Mouse (Mus musculus) heart, embryonic 14.5 days (tissue): ENCODE measurements at regions not wholly inside any gene's neighbourhood (a gene's known extent, or its start where the extent isn't known, plus 50 kb on each side); places are given as distances from the start of the nearest gene placed in this dataset.

ENCODE experiments used
- ATAC-seq: fragments of 200-750 bp; cut with Nextera tagmentation; 2 replicates; pipeline ENCODE4 v1.8.0; 2017; ENCODE audit warnings: low read depth, moderate TSS enrichment; ENCODE audit not compliant: insufficient number of reproducible peaks, insufficient read depth, low FRiP score
- H3K27ac ChIP-seq, 2 experiments: fragments of 200-500 bp in 1 of 2; fragments of 300-500 bp in 1 of 2; sonication (generic) in 1 of 2; replicated peaks in 1 of 2; 2 replicates each; pipeline ENCODE4 v1.5.1; 2012 to 2014; ENCODE audit warnings: low read depth in 2 of 2, low read length in 2 of 2, control low read depth in 1 of 2, mild to moderate bottlenecking in 1 of 2, mixed read lengths in 1 of 2; ENCODE audit not compliant: control insufficient read depth in 1 of 2, insufficient read depth in 1 of 2
- H3K27me3 ChIP-seq: fragments of 300-500 bp; sonication (generic); 2 replicates; pipeline ENCODE4 v1.6.1; 2014; ENCODE audit warnings: mild to moderate bottlenecking, low read length, control low read depth; ENCODE audit not compliant: control insufficient read depth, insufficient read depth
- H3K36me3 ChIP-seq: fragments of 300-500 bp; sonication (generic); 2 replicates; pipeline ENCODE4 v1.6.1; 2014; ENCODE audit warnings: mild to moderate bottlenecking, control low read depth, low read length, mixed read lengths; ENCODE audit not compliant: control insufficient read depth, insufficient read depth
- H3K4me1 ChIP-seq, 2 experiments: fragments of 200-500 bp in 1 of 2; fragments of 300-500 bp in 1 of 2; sonication (generic) in 1 of 2; 2 replicates each; pipeline ENCODE4 v1.6.1; 2012 to 2014; ENCODE audit warnings: low read length in 2 of 2, control low read depth in 1 of 2, mixed read lengths in 1 of 2; ENCODE audit not compliant: control insufficient read depth in 2 of 2, insufficient read depth in 2 of 2
- H3K4me2 ChIP-seq: fragments of 300-500 bp; sonication (generic); 2 replicates; pipeline ENCODE4 v1.6.1; 2014; ENCODE audit warnings: mild to moderate bottlenecking, low read length
- H3K4me3 ChIP-seq, 2 experiments: fragments of 200-500 bp in 1 of 2; fragments of 300-500 bp in 1 of 2; sonication (generic) in 1 of 2; 2 replicates each; pipeline ENCODE4 v1.5.1; 2012 to 2014; ENCODE audit warnings: low read length in 2 of 2, mild to moderate bottlenecking in 2 of 2, control low read depth in 1 of 2, low read depth in 1 of 2, moderate library complexity in 1 of 2; ENCODE audit not compliant: control insufficient read depth in 1 of 2, insufficient read depth in 1 of 2
- H3K9ac ChIP-seq: fragments of 300-500 bp; sonication (generic); 2 replicates; pipeline ENCODE4 v1.6.1; 2014; ENCODE audit warnings: mild to moderate bottlenecking, low read length
- H3K9me3 ChIP-seq: fragments of 300-500 bp; sonication (generic); 2 replicates; pipeline ENCODE4 v1.6.1; 2016; ENCODE audit warnings: low read length, control low read depth; ENCODE audit not compliant: control insufficient read depth
- WGBS: fragments of 180-500 bp; shearing (Covaris S2); extraction: QIAGEN DNeasy Blood & Tissue Kit; methylation state at CpG from one replicate; pipeline ENCODE4 v1.1.7; 2014; 5-methylcytosine and 5-hydroxymethylcytosine counted together

DNA sequence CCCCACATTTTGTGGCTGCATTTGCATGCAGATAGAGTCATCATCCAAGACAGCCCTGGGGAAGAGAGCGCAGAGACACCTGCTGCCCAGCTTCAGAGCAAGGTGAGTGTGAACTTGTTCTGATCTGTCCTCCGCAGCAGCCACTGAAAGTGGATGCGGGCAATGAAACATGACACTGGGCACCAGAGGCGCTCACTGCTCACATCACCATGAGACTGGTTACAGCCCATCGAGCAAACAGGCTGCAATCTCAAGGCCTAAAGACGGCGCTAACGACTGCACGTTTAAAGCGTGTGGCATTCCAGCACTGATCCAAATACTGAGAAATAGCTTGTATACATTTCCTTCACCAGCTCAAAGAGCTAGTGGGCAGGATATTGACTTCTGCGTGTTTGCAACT, 65.8 kb downstream of the Barhl2 start:
- no peak for ATAC-seq
- no peaks in the 10 kb centered on the region for H3K27me3 ChIP-seq
- H3K4me2 ChIP-seq: no peak overlapping the region
- no peaks in the 10 kb centered on the region for H3K9me3 ChIP-seq
- WGBS: 74% methylated on average over 11 of the region's 11 CpGs
- H3K9ac ChIP-seq: no peak overlapping the region
- no peaks in the 10 kb centered on the region for H3K4me1 ChIP-seq
- H3K4me3 ChIP-seq: no peak overlapping the region
- no peaks in the 10 kb centered on the region for H3K36me3 ChIP-seq
- no peak overlapping the region for H3K27ac ChIP-seq

DNA sequence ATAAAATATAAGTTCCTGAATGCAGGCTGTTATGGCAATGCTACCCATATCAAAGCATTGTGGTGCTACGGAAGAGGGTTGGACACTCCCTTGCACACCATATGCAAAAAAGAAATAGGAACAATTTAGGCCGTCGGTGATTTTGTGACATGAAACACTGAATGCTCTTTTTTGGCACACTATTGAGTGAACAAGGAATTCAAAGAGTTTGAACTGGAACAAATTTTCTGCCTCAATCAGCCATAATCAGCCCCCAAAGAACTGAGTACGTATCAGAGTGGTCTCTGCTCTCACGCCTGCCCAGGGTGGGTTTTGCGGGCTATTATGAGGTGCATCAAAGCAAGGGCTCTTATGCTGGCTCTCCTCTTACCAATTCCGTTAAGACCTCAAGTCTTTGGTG, 71.3 kb downstream of the Barhl2 start:
- Histone ChIP-seq H3K4me3 (no peak overlapping the region), H3K4me1 (no peaks in the 10 kb centered on the region), H3K4me2 (no peak overlapping the region), H3K9me3 (no peaks in the 10 kb centered on the region), H3K27ac (no peak overlapping the region), H3K9ac (no peak overlapping the region), H3K27me3 (peaks cover 4% of the 10 kb centered on the region; the same call in 1 of the 2 replicates), H3K36me3 (no peaks in the 10 kb centered on the region)
- ATAC-seq: no peak
- WGBS: 80% methylated on average over 7 of the region's 7 CpGs

DNA sequence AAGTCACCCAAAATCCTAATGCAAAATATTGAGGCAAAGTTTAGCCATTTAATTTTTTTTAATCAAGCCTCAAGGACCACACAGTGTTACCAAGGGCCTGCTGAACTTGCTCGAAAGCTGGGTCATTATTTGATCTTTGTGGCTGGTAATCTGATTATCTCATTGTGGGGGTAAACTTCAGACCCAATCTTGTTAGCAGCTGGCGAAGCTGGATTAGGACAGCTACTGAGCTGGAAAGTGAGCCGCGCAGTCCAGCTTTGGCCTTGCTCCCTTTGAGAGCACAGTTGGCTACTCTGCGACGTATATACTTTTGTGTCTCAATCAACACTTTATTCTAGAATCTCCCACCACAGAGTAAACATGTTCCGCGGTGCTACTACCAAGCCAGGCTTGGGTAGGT, 72.1 kb downstream of the Barhl2 start:
- no peak for ATAC-seq
- 52% methylated on average over 8 of the region's 8 CpGs for WGBS
- Histone ChIP-seq H3K4me1 (no peaks in the 10 kb centered on the region), H3K9me3 (no peaks in the 10 kb centered on the region), H3K36me3 (no peaks in the 10 kb centered on the region), H3K4me2 (no peak overlapping the region), H3K27ac (no peak overlapping the region), H3K27me3 (peaks cover 4% of the 10 kb centered on the region; the same call in 1 of the 2 replicates), H3K9ac (no peak overlapping the region), H3K4me3 (no peak overlapping the region)

DNA sequence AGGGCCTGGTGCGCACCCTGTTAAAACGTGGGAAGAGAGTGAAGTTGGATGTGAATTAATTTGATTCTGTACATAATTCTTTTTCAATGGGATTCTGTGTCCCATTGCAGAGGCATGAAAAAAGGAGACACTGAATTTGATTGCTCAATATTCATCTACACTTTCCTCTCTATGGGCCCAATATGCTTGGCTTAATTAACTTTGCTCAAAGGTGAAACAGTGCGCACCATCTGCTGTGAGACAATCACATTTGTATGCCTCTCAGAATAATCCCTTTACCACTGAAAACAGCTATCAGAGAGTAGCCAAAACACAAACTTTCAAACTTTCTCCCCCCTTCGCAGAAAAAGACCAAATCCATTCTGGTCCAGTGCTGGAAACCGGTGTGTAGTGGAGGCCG, 72.7 kb downstream of the Barhl2 start:
- no peak overlapping the region for H3K4me2 ChIP-seq
- no peak overlapping the region for H3K27ac ChIP-seq
- WGBS: 60% methylated on average over 6 of the region's 6 CpGs
- no peaks in the 10 kb centered on the region for H3K9me3 ChIP-seq
- no peak overlapping the region for H3K9ac ChIP-seq
- no peaks in the 10 kb centered on the region for H3K4me1 ChIP-seq
- no peak for ATAC-seq
- H3K4me3 ChIP-seq: no peak overlapping the region
- peaks cover 4% of the 10 kb centered on the region; the same call in 1 of the 2 replicates for H3K27me3 ChIP-seq
- H3K36me3 ChIP-seq: no peaks in the 10 kb centered on the region

DNA sequence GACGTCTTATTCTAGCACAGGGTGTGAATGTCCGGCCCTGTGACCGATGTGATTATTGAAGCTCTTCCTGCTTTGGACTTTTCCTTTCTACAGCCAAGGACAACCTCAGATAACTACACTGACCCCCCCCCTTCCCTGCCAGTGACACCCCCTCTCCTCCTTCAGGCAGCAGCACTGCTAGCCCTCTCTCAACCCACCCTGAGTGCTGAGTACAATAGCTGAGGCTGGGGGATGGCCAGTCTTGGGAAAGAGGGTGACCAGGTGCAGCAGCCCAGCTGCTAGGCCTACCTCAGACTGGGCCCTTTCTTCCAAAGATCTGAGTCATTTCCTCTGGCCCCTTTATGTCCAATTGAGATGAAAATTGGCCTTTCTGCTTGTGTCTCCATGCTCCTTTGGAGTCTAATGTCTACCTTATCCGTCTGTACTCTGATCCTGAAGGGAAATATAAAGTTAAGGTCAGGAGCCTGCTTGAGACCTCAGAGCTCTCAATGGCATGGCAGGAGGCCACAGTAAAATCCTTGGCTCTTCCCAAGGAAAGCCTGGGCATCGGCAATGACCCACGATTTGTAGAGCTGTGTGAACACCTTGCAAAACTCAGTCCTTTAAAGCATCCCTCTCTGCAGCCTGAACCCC, 73.7 kb downstream of the Barhl2 start:
- no peak overlapping the region for H3K4me2 ChIP-seq
- no peak for ATAC-seq
- H3K9ac ChIP-seq: no peak overlapping the region
- no peak overlapping the region for H3K4me3 ChIP-seq
- no peaks in the 10 kb centered on the region for H3K4me1 ChIP-seq
- no peaks in the 10 kb centered on the region for H3K36me3 ChIP-seq
- H3K27me3 ChIP-seq: peaks cover 4% of the 10 kb centered on the region; the same call in 1 of the 2 replicates
- no peak overlapping the region for H3K27ac ChIP-seq
- no peaks in the 10 kb centered on the region for H3K9me3 ChIP-seq
- 56% methylated on average over 6 of the region's 6 CpGs for WGBS

DNA sequence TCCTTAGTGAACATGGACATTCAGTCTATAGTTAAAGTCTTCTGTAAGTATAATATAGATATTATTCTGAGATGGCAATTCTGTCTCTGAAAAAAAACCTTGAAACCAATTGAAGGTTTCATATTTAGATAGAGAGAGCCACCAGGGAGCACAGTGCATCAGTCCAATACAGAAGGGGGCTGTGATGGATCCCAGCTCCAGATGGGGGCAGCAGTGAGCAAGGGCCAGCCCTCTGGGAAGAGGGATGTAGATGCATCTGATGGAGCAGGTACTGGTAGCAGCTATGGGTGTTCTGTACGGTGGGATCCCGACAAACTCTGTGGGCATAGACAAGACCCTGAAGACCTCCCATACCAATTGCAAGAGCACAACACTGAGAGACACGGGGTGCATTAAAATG, 76.0 kb downstream of the Barhl2 start:
- 89% methylated on average over 3 of the region's 3 CpGs for WGBS
- no peak overlapping the region for H3K4me2 ChIP-seq
- H3K4me1 ChIP-seq: no peaks in the 10 kb centered on the region
- H3K9me3 ChIP-seq: no peaks in the 10 kb centered on the region
- H3K4me3 ChIP-seq: no peak overlapping the region
- no peaks in the 10 kb centered on the region for H3K36me3 ChIP-seq
- H3K27ac ChIP-seq: no peak overlapping the region
- no peak for ATAC-seq
- peaks cover 4% of the 10 kb centered on the region; the same call in 1 of the 2 replicates for H3K27me3 ChIP-seq
- no peak overlapping the region for H3K9ac ChIP-seq

DNA sequence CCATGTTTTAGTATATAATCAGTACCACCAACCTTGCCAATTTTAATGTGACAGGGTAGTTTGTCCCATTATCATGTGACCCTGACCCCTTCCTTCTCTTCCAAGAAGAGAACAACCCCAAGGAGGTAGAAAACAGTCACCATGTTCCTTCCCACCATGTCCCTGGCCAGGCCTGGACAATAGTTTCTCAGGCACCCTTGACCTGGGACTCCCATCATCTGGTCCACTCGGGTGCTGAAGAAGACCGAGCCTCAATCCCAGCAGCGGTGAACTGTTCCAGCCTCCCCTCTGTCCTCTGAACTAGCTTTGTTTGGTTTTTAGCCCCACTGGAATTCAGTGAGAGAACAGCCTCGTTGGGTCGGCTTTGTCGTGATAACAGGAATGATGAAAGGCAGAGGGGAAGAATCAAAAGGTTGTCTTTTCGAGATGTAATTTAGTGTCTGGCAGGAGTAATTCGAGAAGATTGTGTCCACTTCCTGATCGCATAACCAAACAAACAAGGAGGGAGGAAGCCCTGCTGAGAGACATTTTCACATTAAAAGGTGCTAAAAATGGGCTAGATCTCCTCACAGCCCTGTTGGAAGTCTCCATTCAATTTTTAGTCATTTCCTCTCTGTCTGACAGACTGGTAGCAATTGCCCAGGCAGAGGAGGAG, 77.2 kb downstream of the Barhl2 start:
- ATAC-seq: no peak
- no peak overlapping the region for H3K27ac ChIP-seq
- no peaks in the 10 kb centered on the region for H3K36me3 ChIP-seq
- H3K9ac ChIP-seq: no peak overlapping the region
- no peaks in the 10 kb centered on the region for H3K9me3 ChIP-seq
- 11% methylated on average over 9 of the region's 9 CpGs for WGBS
- H3K4me3 ChIP-seq: no peak overlapping the region
- H3K4me1 ChIP-seq: no peaks in the 10 kb centered on the region
- no peaks in the 10 kb centered on the region for H3K27me3 ChIP-seq
- H3K4me2 ChIP-seq: no peak overlapping the region
